Mouse (Mus musculus): ENCODE results near the gene Galnt10. TPM values are rescaled to one million over a fixed set of nuclear protein-coding genes. Genes with fewer than 3 reads are reported as not detected.

Gene Galnt10
- polyA plus RNA-seq, 1 experiment, result 27.2 TPM

DNA sequence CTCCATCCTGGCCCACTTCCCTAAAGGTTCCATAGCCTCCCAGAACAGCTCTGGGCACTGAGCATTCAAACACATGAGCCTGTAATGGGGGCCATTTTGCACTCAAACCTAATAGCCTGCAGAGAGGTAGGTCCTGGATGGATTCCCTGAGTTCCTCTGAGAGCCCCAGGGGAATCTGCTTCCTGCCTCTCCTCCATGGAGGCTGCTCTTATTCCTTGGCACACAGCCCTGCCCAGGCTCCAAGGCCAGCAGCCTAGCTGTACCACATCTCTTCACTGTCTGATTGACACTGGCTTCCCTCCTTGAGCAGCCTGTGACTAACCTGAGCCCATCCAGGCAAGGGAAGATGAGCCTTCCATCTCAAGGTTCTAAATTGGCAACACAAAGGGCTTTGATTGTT lies 23.4 kb upstream of the Galnt10 start:
- Histone ChIP-seq H3ac (ENCODE audit: control insufficient read depth, insufficient read length) (no peak overlapping the region), H3K4me2 (ENCODE audit: low read depth) (no peak overlapping the region), H3K27me3 (ENCODE audit: control insufficient read depth, insufficient read depth, insufficient read length) (no peaks in the 10 kb centered on the region), H3K36me3 (ENCODE audit: control insufficient read depth, insufficient read depth) (no peaks in the 10 kb centered on the region), H3K4me3 (no peak overlapping the region), H3K79me2 (ENCODE audit: control insufficient read depth, insufficient read depth) (no peaks in the 10 kb centered on the region)
- no peak for TF ChIP-seq POLR2A (IDR thresholded peaks at IDR 0.05; ENCODE audit: insufficient read length, low read depth)
- TF ChIP-seq MAX (IDR thresholded peaks at IDR 0.05; ENCODE audit: low read depth), result no peak

DNA sequence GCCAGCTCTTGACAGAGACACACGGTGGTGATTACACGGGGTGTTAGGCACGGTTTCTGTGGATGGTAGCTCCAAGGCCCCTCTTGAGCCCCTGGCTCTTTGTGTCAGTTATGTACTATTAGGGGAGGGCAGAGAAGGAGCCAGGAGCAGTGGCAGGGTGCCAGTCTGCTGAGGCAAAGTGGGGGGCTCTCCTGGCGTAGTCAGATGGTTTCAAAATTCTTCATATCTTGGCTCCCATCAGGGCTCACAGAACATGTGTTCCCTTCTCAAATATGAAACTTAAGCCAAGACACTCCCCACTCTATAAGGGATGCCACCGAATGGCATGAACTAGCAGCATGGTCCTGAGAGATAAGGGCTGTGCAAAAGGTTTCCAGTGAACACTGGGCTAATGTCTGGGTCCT lies 20.8 kb upstream of the Galnt10 start:
- no peak overlapping the region for H3K4me3 ChIP-seq
- no peaks in the 10 kb centered on the region for H3K79me2 ChIP-seq (ENCODE audit: control insufficient read depth, insufficient read depth)
- H3K27me3 ChIP-seq (ENCODE audit: control insufficient read depth, insufficient read depth, insufficient read length), result no peaks in the 10 kb centered on the region
- H3K36me3 ChIP-seq (ENCODE audit: control insufficient read depth, insufficient read depth), result no peaks in the 10 kb centered on the region
- H3ac ChIP-seq (ENCODE audit: control insufficient read depth, insufficient read length), result no peak overlapping the region
- TF ChIP-seq TCF3 (IDR thresholded peaks at IDR 0.05; ENCODE audit: insufficient read length, low read depth), result no peak
- TF ChIP-seq TCF12 (IDR thresholded peaks at IDR 0.05; ENCODE audit: insufficient read depth, poor library complexity, severe bottlenecking), result no peak
- no peak for TF ChIP-seq CEBPB (IDR thresholded peaks at IDR 0.05; ENCODE audit: insufficient read depth, poor library complexity, severe bottlenecking)
- no peak for TF ChIP-seq MAX (IDR thresholded peaks at IDR 0.05; ENCODE audit: low read depth)
- TF ChIP-seq MYOG (IDR thresholded peaks at IDR 0.05; ENCODE audit: control insufficient read depth in 1 of 3, insufficient read depth in 1 of 3, insufficient read length in 2 of 3, low read depth in 2 of 3), result no peak
- TF ChIP-seq USF1 (IDR thresholded peaks at IDR 0.05; ENCODE audit: low read depth), result no peak
- TF ChIP-seq POLR2A (IDR thresholded peaks at IDR 0.05; ENCODE audit: insufficient read length, low read depth), result no peak
- TF ChIP-seq SRF (IDR thresholded peaks at IDR 0.05; ENCODE audit: control insufficient read depth, insufficient read length, low read depth), result no peak
- TF ChIP-seq POLR2AphosphoS2 (IDR thresholded peaks at IDR 0.05; ENCODE audit: insufficient read length, low read depth), result no peak
- no peak overlapping the region for H3K4me2 ChIP-seq (ENCODE audit: low read depth)

DNA sequence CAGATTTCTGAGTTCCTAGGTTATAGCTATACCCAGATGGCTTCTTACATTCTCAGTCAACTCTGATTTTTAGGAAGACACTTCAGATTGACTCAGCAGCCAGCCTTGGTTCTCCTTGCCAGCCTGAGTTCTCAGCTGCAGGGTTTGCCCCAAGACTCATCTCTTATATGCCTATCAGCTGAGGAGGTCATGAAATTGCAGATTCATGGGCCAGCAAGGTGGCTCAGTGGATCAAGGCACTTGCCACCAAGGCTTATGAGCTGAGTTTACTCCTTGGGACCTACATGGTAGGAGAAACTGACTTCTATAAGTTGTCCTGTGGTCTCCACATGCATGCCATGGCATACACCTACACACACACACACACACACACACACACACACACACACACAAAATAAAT lies 19.8 kb upstream of the Galnt10 start:
- TF ChIP-seq SRF (IDR thresholded peaks at IDR 0.05; ENCODE audit: control insufficient read depth, insufficient read length, low read depth) (no peak), POLR2A (IDR thresholded peaks at IDR 0.05; ENCODE audit: insufficient read length, low read depth) (no peak), MYOD1 (IDR thresholded peaks at IDR 0.05; ENCODE audit: control insufficient read depth in 1 of 3, insufficient read length in 2 of 3, low read depth in 2 of 3) (no peak), TCF3 (IDR thresholded peaks at IDR 0.05; ENCODE audit: insufficient read length, low read depth) (no peak), POLR2AphosphoS2 (IDR thresholded peaks at IDR 0.05; ENCODE audit: insufficient read length, low read depth) (no peak), E2F4 (IDR thresholded peaks at IDR 0.05; ENCODE audit: insufficient read depth) (no peak), REST (IDR thresholded peaks at IDR 0.05; ENCODE audit: insufficient read depth, insufficient read length) (no peak), MAX (IDR thresholded peaks at IDR 0.05; ENCODE audit: low read depth) (no peak), CEBPB (IDR thresholded peaks at IDR 0.05; ENCODE audit: insufficient read depth, poor library complexity, severe bottlenecking) (no peak), MYOG (IDR thresholded peaks at IDR 0.05; ENCODE audit: control insufficient read depth in 1 of 3, insufficient read depth in 1 of 3, insufficient read length in 2 of 3, low read depth in 2 of 3) (no peak), TCF12 (IDR thresholded peaks at IDR 0.05; ENCODE audit: insufficient read depth, poor library complexity, severe bottlenecking) (no peak), USF1 (IDR thresholded peaks at IDR 0.05; ENCODE audit: low read depth) (no peak)
- H3K36me3 ChIP-seq (ENCODE audit: control insufficient read depth, insufficient read depth), result no peaks in the 10 kb centered on the region
- no peak overlapping the region for H3K4me2 ChIP-seq (ENCODE audit: low read depth)
- H3K27me3 ChIP-seq (ENCODE audit: control insufficient read depth, insufficient read depth, insufficient read length), result no peaks in the 10 kb centered on the region
- no peak overlapping the region for H3ac ChIP-seq (ENCODE audit: control insufficient read depth, insufficient read length)
- no peaks in the 10 kb centered on the region for H3K79me2 ChIP-seq (ENCODE audit: control insufficient read depth, insufficient read depth)
- H3K4me3 ChIP-seq, result no peak overlapping the region

DNA sequence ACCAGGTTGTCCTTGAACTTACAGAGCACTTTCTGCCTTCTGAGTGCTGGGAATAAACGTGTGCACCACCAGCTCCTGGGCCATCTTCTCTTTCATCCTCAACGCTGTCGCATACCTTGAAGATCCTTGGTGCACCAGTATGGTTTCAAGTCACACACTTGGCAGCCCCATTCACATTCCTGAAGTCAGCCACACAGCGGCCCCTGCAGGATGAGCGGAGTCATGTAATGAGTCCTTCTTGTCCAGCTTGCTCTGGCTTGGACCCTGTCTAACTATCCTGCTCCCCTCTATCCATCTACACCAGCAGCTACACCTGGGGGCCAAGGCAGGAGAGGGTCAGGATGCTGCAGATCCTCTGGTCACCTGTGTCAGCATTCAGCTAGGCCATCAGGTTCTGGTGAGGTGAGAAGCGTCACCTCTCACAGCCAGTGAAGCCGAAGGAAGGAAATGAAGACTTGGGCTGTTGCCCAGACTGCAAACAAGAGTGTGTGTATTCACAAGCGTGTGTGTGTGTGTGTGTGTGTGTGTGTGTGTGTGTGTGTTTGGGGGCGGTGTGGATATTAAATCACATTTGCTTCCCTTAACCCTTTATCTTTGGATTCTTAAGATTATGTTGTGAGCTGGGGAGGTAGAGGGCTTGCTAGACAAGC lies 18.0 kb upstream of the Galnt10 start:
- H3K79me2 ChIP-seq (ENCODE audit: control insufficient read depth, insufficient read depth), result no peaks in the 10 kb centered on the region
- no peaks in the 10 kb centered on the region for H3K27me3 ChIP-seq (ENCODE audit: control insufficient read depth, insufficient read depth, insufficient read length)
- TF ChIP-seq SRF (IDR thresholded peaks at IDR 0.05; ENCODE audit: control insufficient read depth, insufficient read length, low read depth) (no peak), E2F4 (IDR thresholded peaks at IDR 0.05; ENCODE audit: insufficient read depth) (no peak), MYOG (IDR thresholded peaks at IDR 0.05; ENCODE audit: control insufficient read depth in 1 of 3, insufficient read depth in 1 of 3, insufficient read length in 2 of 3, low read depth in 2 of 3) (no peak), CEBPB (IDR thresholded peaks at IDR 0.05; ENCODE audit: insufficient read depth, poor library complexity, severe bottlenecking) (no peak), MAX (IDR thresholded peaks at IDR 0.05; ENCODE audit: low read depth) (no peak), REST (IDR thresholded peaks at IDR 0.05; ENCODE audit: insufficient read depth, insufficient read length) (no peak), USF1 (IDR thresholded peaks at IDR 0.05; ENCODE audit: low read depth) (no peak), MYOD1 (IDR thresholded peaks at IDR 0.05; ENCODE audit: control insufficient read depth in 1 of 3, insufficient read length in 2 of 3, low read depth in 2 of 3) (no peak), TCF12 (IDR thresholded peaks at IDR 0.05; ENCODE audit: insufficient read depth, poor library complexity, severe bottlenecking) (no peak), POLR2AphosphoS2 (IDR thresholded peaks at IDR 0.05; ENCODE audit: insufficient read length, low read depth) (no peak), POLR2A (IDR thresholded peaks at IDR 0.05; ENCODE audit: insufficient read length, low read depth) (no peak), TCF3 (IDR thresholded peaks at IDR 0.05; ENCODE audit: insufficient read length, low read depth) (no peak)
- no peaks in the 10 kb centered on the region for H3K36me3 ChIP-seq (ENCODE audit: control insufficient read depth, insufficient read depth)
- H3ac ChIP-seq (ENCODE audit: control insufficient read depth, insufficient read length), result no peak overlapping the region
- H3K4me2 ChIP-seq (ENCODE audit: low read depth), result no peak overlapping the region
- no peak overlapping the region for H3K4me3 ChIP-seq

DNA sequence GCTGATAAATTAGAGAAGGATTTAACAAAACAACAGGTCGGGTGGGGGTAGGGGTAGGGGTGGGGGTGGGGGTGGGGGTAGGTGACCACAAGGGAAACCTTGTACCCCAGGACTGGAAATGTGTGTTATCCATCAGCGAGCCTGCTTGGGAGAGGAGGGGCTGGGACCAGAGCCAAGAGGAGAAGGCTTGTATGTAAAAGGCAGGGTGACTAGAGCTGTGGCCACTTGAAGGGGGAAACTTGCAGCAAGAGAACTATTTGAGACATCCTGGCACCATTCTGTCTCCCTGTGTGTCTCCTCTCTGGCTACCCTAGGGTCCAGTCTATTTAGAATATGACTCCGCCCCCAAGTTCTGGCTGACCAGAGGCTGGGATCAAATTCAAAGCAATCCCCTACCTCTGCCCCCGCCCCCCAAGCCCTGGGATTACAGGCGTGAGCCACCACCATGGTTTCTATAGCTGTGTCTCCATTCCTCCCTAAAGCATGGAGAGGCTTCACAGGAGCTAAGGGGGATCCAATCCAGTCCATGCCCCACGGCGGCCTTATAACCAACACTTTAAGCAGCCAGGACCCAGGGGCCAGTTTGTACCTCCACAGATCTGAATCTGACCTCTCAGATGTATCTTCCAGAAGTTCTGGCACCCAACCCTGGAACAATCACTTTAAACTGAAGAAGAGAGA lies 13.3 kb upstream of the Galnt10 start:
- no peaks in the 10 kb centered on the region for H3K36me3 ChIP-seq (ENCODE audit: control insufficient read depth, insufficient read depth)

More for the DNA sequence above, 13.3 kb upstream of the Galnt10 start:
- H3ac ChIP-seq (ENCODE audit: control insufficient read depth, insufficient read length), result no peak overlapping the region
- TF ChIP-seq REST (IDR thresholded peaks at IDR 0.05; ENCODE audit: insufficient read depth, insufficient read length), result no peak
- TF ChIP-seq SRF (IDR thresholded peaks at IDR 0.05; ENCODE audit: control insufficient read depth, insufficient read length, low read depth), result no peak
- TF ChIP-seq CEBPB (IDR thresholded peaks at IDR 0.05; ENCODE audit: insufficient read depth, poor library complexity, severe bottlenecking), result no peak
- TF ChIP-seq E2F4 (IDR thresholded peaks at IDR 0.05; ENCODE audit: insufficient read depth), result no peak
- H3K27me3 ChIP-seq (ENCODE audit: control insufficient read depth, insufficient read depth, insufficient read length), result no peaks in the 10 kb centered on the region
- no peak overlapping the region for H3K4me3 ChIP-seq
- H3K79me2 ChIP-seq (ENCODE audit: control insufficient read depth, insufficient read depth), result no peaks in the 10 kb centered on the region
- H3K4me2 ChIP-seq (ENCODE audit: low read depth), result no peak overlapping the region

Measured in myocyte (in vitro differentiated cells).